Mouse (Mus musculus) testis, adult 10 weeks (tissue): ENCODE data around the gene Dis3l. TPM values are rescaled to one million over a fixed set of nuclear protein-coding genes. Genes with fewer than 3 reads are reported as not detected.

ENCODE experiments used
- polyA plus RNA-seq: library from polyadenylated mRNA; stranded (reverse); fragments of 350-450 nt; fragmentation: Illumina TruSeq; extraction: RNeasy Lipid Tissue Mini Kit (QIAGEN cat#74804); gene quantifications from one replicate; pipeline ENCODE4 v1.2.3, GENCODE M21; 2014; ENCODE audit warnings: low read depth, low replicate concordance

The Dis3l gene
- polyA plus RNA-seq: 125 TPM

DNA sequence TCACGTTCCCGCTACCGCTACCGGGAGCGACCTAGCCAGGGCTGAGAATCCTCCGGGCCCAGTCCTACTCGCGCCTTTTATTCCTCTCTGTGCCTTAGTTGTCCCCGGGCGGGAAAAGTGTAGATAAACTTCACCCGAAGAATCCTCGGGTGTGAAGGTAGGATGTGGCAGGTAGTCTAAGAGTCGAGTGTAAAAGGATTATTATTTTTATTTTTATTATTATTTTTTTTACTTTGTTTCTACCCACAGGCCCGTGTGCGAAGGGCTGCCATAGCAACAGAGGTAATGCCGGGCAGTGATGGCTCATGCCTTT, at the start of gene Dis3l:
Dis3l (minus strand) TSS at position 35 of the 313 bp plus-strand sequence.

DNA sequence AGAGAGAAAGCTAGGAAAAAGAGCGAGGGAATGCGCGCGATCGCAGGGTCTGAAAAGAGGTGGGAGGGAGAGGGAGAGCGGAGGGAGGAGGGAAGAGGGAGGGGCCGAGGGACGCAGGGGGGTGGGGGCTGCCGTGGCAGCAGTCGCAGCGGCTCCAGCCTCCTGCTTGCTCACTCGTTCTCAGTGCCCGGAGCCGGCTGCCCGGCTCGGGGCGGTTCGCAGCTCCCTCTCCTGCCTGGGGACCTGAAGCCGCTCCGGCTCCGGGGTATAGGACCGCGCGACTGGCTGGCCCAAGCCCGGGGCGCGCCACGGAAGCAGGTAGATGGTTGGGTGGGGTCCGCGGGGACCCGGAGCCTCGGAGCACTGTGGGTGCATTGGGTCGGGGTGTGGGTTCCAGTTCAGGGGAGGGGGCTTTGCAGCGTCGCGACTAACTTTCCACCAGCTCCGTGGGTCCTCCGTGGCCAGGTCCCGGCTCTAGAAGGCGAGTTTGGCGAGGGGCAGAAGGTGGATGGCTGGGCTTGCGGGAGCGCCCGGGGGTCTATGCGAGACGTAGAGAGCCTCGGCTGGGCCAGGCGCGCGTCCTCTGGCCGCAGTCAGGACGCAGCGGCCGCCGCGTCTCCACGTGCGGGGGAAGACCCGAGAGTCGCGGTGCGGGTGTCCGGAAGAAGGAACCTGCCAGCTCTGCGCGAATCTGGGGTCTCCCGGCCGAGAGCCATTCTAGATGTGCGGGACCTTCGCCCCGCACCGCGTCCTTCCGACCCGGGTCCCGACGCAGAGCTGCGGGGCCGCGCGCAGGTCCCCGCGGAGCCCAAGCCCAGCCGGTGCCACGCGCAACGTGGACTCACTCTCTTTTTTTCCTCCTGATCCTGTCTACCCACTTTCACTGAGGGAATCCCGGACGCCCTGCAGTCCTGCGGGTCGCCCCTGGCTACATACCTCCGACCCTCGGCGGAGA, 44.7 kb upstream of the Dis3l start, which contains the start of gene Megf11:
Megf11 (plus strand) TSS at position 116 of the 955 bp plus-strand sequence.

GRCm38 (mm10) chr9:64281105-64281780, 59.8 kb downstream of the Dis3l start, which contains the start of gene Tipin:
Gene Tipin, plus strand, starts transcription at chr9:64281581.

Other genes with a start within 250 kb of the Dis3l start
- gene Lctl, start 224.1 kb downstream of the Dis3l start, polyA plus RNA-seq: not detected
- gene Zwilch, start 168.2 kb downstream of the Dis3l start, polyA plus RNA-seq: 78.5 TPM
- gene Rpl4, start 167.9 kb downstream of the Dis3l start, polyA plus RNA-seq: 183 TPM
- 43.4 TPM for gene Snapc5, start 162.0 kb downstream of the Dis3l start, polyA plus RNA-seq
- gene Uchl4, start 106.1 kb downstream of the Dis3l start, polyA plus RNA-seq: 1.1 TPM
- gene Map2k1, start 87.7 kb downstream of the Dis3l start, polyA plus RNA-seq: 5.9 TPM
- 136 TPM for gene Tipin, start 59.7 kb downstream of the Dis3l start, polyA plus RNA-seq
- not detected for gene Megf11, start 44.3 kb upstream of the Dis3l start, polyA plus RNA-seq